Mouse (Mus musculus) limb, embryonic 14.5 days (tissue): ENCODE results near the gene Lhx8. TPM values are rescaled to one million over a fixed set of nuclear protein-coding genes. Genes with fewer than 3 reads are reported as not detected.

Experiments used
- ATAC-seq: fragments of 200-750 bp; cut with Nextera tagmentation; 2 replicates; pipeline ENCODE4 v1.8.0; 2017; ENCODE audit warnings: low read depth, moderate number of reproducible peaks, moderate TSS enrichment; ENCODE audit not compliant: low FRiP score
- DNase-seq: peaks from one replicate; pipeline ENCODE4 v3.0.0-alpha.2; 2015; ENCODE audit warnings: low spot score
- H3K27ac ChIP-seq: fragments of 300-500 bp; sonication (generic); replicated peaks from 2 replicates; pipeline ENCODE4 v1.5.1; 2014; ENCODE audit warnings: low read depth, mild to moderate bottlenecking, low read length, moderate library complexity, mixed read lengths
- H3K27me3 ChIP-seq: fragments of 300-500 bp; sonication (generic); 2 replicates; pipeline ENCODE4 v1.6.1; 2014; ENCODE audit warnings: low read length, mixed read lengths; ENCODE audit not compliant: control insufficient read depth, insufficient read depth
- H3K36me3 ChIP-seq: fragments of 300-500 bp; sonication (generic); 2 replicates; pipeline ENCODE4 v1.6.1; 2014; ENCODE audit warnings: mild to moderate bottlenecking, low read length, moderate library complexity, mixed read lengths; ENCODE audit not compliant: control insufficient read depth, insufficient read depth
- H3K4me1 ChIP-seq: fragments of 300-500 bp; sonication (generic); 2 replicates; pipeline ENCODE4 v1.6.1; 2014; ENCODE audit warnings: antibody characterized with exemption, low read length, mixed read lengths; ENCODE audit not compliant: control insufficient read depth, insufficient read depth
- H3K4me2 ChIP-seq: fragments of 300-500 bp; sonication (generic); replicated peaks from 2 replicates; pipeline ENCODE4 v1.6.1; 2014; ENCODE audit warnings: low read depth, mild to moderate bottlenecking, low read length, moderate library complexity; ENCODE audit not compliant: severe bottlenecking
- H3K4me3 ChIP-seq: fragments of 300-500 bp; sonication (generic); replicated peaks from 2 replicates; pipeline ENCODE4 v1.5.1; 2014; ENCODE audit warnings: low read length
- H3K9ac ChIP-seq: fragments of 300-500 bp; sonication (generic); 2 replicates; pipeline ENCODE4 v1.6.1; 2014; ENCODE audit warnings: mild to moderate bottlenecking, low read depth, low read length, moderate library complexity; ENCODE audit not compliant: severe bottlenecking
- H3K9me3 ChIP-seq: fragments of 300-500 bp; sonication (generic); 2 replicates; pipeline ENCODE4 v1.6.1; 2016; ENCODE audit warnings: low read length; ENCODE audit not compliant: control insufficient read depth
- POLR2A ChIP-seq: fragments of 200-500 bp; IDR thresholded peaks from 2 replicates; pipeline ENCODE4 v1.8.0; 2012; ENCODE audit warnings: inconsistent platforms, mild to moderate bottlenecking, moderate library complexity, borderline replicate concordance; ENCODE audit not compliant: insufficient read depth, insufficient read length; ENCODE audit errors: extremely low read depth
- WGBS: fragments of 180-500 bp; shearing (Covaris S2); extraction: QIAGEN DNeasy Blood & Tissue Kit; methylation state at CpG from one replicate; pipeline ENCODE4 v1.1.7; 2014; 5-methylcytosine and 5-hydroxymethylcytosine counted together
- polyA plus RNA-seq, 2 experiments: library from polyadenylated mRNA; depleted of rRNA in 1 of 2; stranded (reverse) in 1 of 2; unstranded in 1 of 2; fragments of >200 nt; fragmentation: Nextera tagmentation in 1 of 2; extraction: Ambion mirVana in 1 of 2; gene quantifications; 2 replicates each; pipeline versions ENCODE4 v1.2.1 to v1.2.3; 2012 to 2014

The Lhx8 gene
- polyA plus RNA-seq, 2 experiments, result 2.2 to 2.9 TPM

GRCm38 (mm10) chr3:154333401-154333999 is 3.0 kb upstream of the Lhx8 start:
- no peak for TF ChIP-seq POLR2A
- Histone ChIP-seq H3K4me1 (peaks cover 18% of the 10 kb centered on the region), H3K36me3 (no peaks in the 10 kb centered on the region), H3K9ac (no peak overlapping the region), H3K9me3 (no peaks in the 10 kb centered on the region), H3K27ac (no peak overlapping the region), H3K4me3 (no peak overlapping the region), H3K27me3 (peaks cover 72% of the 10 kb centered on the region), H3K4me2 (no peak overlapping the region)
- 2% methylated on average over 16 of the region's 16 CpGs for WGBS
- ATAC-seq (no peak), DNase-seq (no peak)

GRCm38 (mm10) chr3:154332941-154333340 is 2.5 kb upstream of the Lhx8 start:
- Histone ChIP-seq H3K27ac (no peak overlapping the region), H3K4me1 (peaks cover 19% of the 10 kb centered on the region), H3K4me3 (no peak overlapping the region), H3K36me3 (no peaks in the 10 kb centered on the region), H3K9me3 (no peaks in the 10 kb centered on the region), H3K4me2 (no peak overlapping the region), H3K9ac (no peak overlapping the region), H3K27me3 (peaks cover 77% of the 10 kb centered on the region)
- DNase-seq (no peak), ATAC-seq (no peak)
- no peak for TF ChIP-seq POLR2A
- 4% methylated on average over 15 of the region's 15 CpGs for WGBS

GRCm38 (mm10) chr3:154332213-154332530 is 1.7 kb upstream of the Lhx8 start:
- H3K27me3 ChIP-seq, result peaks cover 84% of the 10 kb centered on the region
- no peak for ATAC-seq
- DNase-seq, result no peak
- H3K4me2 ChIP-seq, result peak overlapping the region; percentile 35
- H3K9ac ChIP-seq, result no peak overlapping the region
- TF ChIP-seq POLR2A, result no peak
- under 1% methylated on average over 20 of the region's 20 CpGs for WGBS
- no peaks in the 10 kb centered on the region for H3K9me3 ChIP-seq
- no peak overlapping the region for H3K27ac ChIP-seq
- no peaks in the 10 kb centered on the region for H3K36me3 ChIP-seq
- peaks cover 19% of the 10 kb centered on the region for H3K4me1 ChIP-seq
- H3K4me3 ChIP-seq, result peak overlapping the region; percentile 27

- H3K9me3 ChIP-seq, result no peaks in the 10 kb centered on the region
- no peak for TF ChIP-seq POLR2A
- H3K36me3 ChIP-seq, result no peaks in the 10 kb centered on the region
- H3K27ac ChIP-seq, result no peak overlapping the region
- no peak overlapping the region for H3K9ac ChIP-seq
- H3K4me1 ChIP-seq, result peaks cover 19% of the 10 kb centered on the region
- DNase-seq (peak; percentile 26), ATAC-seq (no peak)
- peak overlapping the region; percentile 27 for H3K4me3 ChIP-seq
- WGBS, result under 1% methylated on average over 21 of the region's 21 CpGs
- H3K27me3 ChIP-seq, result peaks cover 84% of the 10 kb centered on the region
- peak overlapping the region; percentile 35 for H3K4me2 ChIP-seq
Measured at GRCm38 (mm10) chr3:154331506-154332212, 1.2 kb upstream of the Lhx8 start.

GRCm38 (mm10) chr3:154331003-154331340 is 513 bp upstream of the Lhx8 start:
- H3K4me3 ChIP-seq, result no peak overlapping the region
- no peaks in the 10 kb centered on the region for H3K36me3 ChIP-seq
- no peak overlapping the region for H3K4me2 ChIP-seq
- DNase-seq (no peak), ATAC-seq (no peak)
- no peak overlapping the region for H3K27ac ChIP-seq
- peaks cover 85% of the 10 kb centered on the region for H3K27me3 ChIP-seq
- WGBS, result 2% methylated on average over 10 of the region's 10 CpGs
- no peak for TF ChIP-seq POLR2A
- no peaks in the 10 kb centered on the region for H3K9me3 ChIP-seq
- peaks cover 19% of the 10 kb centered on the region for H3K4me1 ChIP-seq
- H3K9ac ChIP-seq, result no peak overlapping the region
